Mouse (Mus musculus) CH12.LX (cell line): ENCODE results near the gene Lgals7. TPM values are rescaled to one million over a fixed set of nuclear protein-coding genes. Genes with fewer than 3 reads are reported as not detected.

ENCODE experiments used
- DNase-seq: peaks from one replicate; pipeline ENCODE4 v3.0.0-alpha.2; 2013; ENCODE audit errors: extremely low read depth
- H3K27ac ChIP-seq: 2 replicates; pipeline ENCODE4 v1.5.1; 2012; ENCODE audit warnings: low read depth, mild to moderate bottlenecking, control low read depth, moderate library complexity; ENCODE audit not compliant: insufficient read depth
- H3K27me3 ChIP-seq: replicated peaks from 2 replicates; pipeline ENCODE3; 2012; ENCODE audit warnings: inconsistent platforms
- H3K36me3 ChIP-seq, 2 experiments: replicated peaks in 1 of 2; 2 replicates each; pipeline versions ENCODE3 to v1.6.1; 2012; ENCODE audit warnings: inconsistent platforms in 1 of 2, low read length in 1 of 2, mild to moderate bottlenecking in 1 of 2, mixed read lengths in 1 of 2, moderate library complexity in 1 of 2; ENCODE audit not compliant: control insufficient read depth in 1 of 2, insufficient read depth in 1 of 2
- H3K4me1 ChIP-seq, 2 experiments: 2 replicates each; pipeline ENCODE4 v1.6.1; 2012; ENCODE audit warnings: inconsistent platforms in 1 of 2, moderate library complexity in 1 of 2; ENCODE audit not compliant: insufficient read depth in 2 of 2, control insufficient read depth in 1 of 2
- H3K4me2 ChIP-seq: 2 replicates; pipeline ENCODE4 v1.6.1; 2012; ENCODE audit warnings: low read depth, mild to moderate bottlenecking, control low read depth; ENCODE audit not compliant: poor library complexity, insufficient read depth, severe bottlenecking
- H3K4me3 ChIP-seq, 3 experiments: fragments of 150-350 bp in 1 of 3; sonication (generic) in 1 of 3; replicated peaks in 1 of 3; 2 replicates each; pipeline versions ENCODE3 to v1.5.1; 2011 to 2012; ENCODE audit warnings: low read depth in 2 of 3, low read length in 2 of 3, mild to moderate bottlenecking in 2 of 3, moderate library complexity in 2 of 3, control low read depth in 1 of 3, improper control_type of control experiment in 1 of 3, inconsistent platforms in 1 of 3, mixed read lengths in 1 of 3; ENCODE audit not compliant: poor library complexity in 1 of 3
- H3K79me2 ChIP-seq: replicated peaks from 2 replicates; pipeline ENCODE4 v1.6.1; 2012; ENCODE audit warnings: mild to moderate bottlenecking, moderate library complexity; ENCODE audit not compliant: control insufficient read depth, poor library complexity, insufficient read depth, severe bottlenecking; ENCODE audit errors: extremely low read depth
- H3K9ac ChIP-seq: 2 replicates; pipeline ENCODE4 v1.6.1; 2012; ENCODE audit warnings: low read depth, mild to moderate bottlenecking, control low read depth, moderate library complexity; ENCODE audit not compliant: insufficient read depth
- H3K9me3 ChIP-seq: replicated peaks from 2 replicates; pipeline ENCODE3; 2012; ENCODE audit warnings: low read length, inconsistent platforms, mixed read lengths
- BHLHE40 ChIP-seq: IDR thresholded peaks from 2 replicates; pipeline ENCODE4 v1.6.1; 2011; ENCODE audit warnings: mild to moderate bottlenecking, low read depth, low read length, improper control_type of control experiment
- CHD2 ChIP-seq: IDR thresholded peaks from 2 replicates; pipeline ENCODE4 v1.6.1; 2011; ENCODE audit warnings: low read length, improper control_type of control experiment
- CTCF ChIP-seq, 2 experiments: IDR thresholded peaks in 1 of 2; conservative IDR thresholded peaks in 1 of 2; 2 replicates each; pipeline ENCODE4 v1.5.1; 2011 to 2012; ENCODE audit warnings: low read depth in 2 of 2, low read length in 2 of 2, improper control_type of control experiment in 1 of 2, inconsistent platforms in 1 of 2, mild to moderate bottlenecking in 1 of 2, moderate library complexity in 1 of 2
- EP300 ChIP-seq: IDR thresholded peaks from 2 replicates; pipeline ENCODE4 v1.6.1; 2011; ENCODE audit warnings: low read length, improper control_type of control experiment
- HCFC1 ChIP-seq: IDR thresholded peaks from 2 replicates; pipeline ENCODE4 v1.6.1; 2012; ENCODE audit warnings: low read depth, mild to moderate bottlenecking, inconsistent platforms, low read length, improper control_type of control experiment
- JUN ChIP-seq: IDR thresholded peaks from 2 replicates; pipeline ENCODE4 v1.6.1; 2011; ENCODE audit warnings: low read depth, mild to moderate bottlenecking, low read length, improper control_type of control experiment, moderate library complexity; ENCODE audit not compliant: insufficient read depth
- MAFK ChIP-seq: IDR thresholded peaks from 2 replicates; pipeline ENCODE4 v1.6.1; 2011; ENCODE audit warnings: low read length, improper control_type of control experiment; ENCODE audit not compliant: insufficient replicate concordance
- MYC ChIP-seq: IDR thresholded peaks from 2 replicates; pipeline ENCODE4 v1.6.1; 2011; ENCODE audit warnings: low read depth, mild to moderate bottlenecking, improper control_type of control experiment, low read length
- NELFE ChIP-seq: IDR thresholded peaks from 2 replicates; pipeline ENCODE4 v1.6.1; 2011; ENCODE audit warnings: low read depth, low read length, improper control_type of control experiment
- POLR2A ChIP-seq: IDR thresholded peaks from 2 replicates; pipeline ENCODE4 v1.6.1; 2011; ENCODE audit warnings: low read depth, mild to moderate bottlenecking, improper control_type of control experiment, low read length
- RAD21 ChIP-seq: IDR thresholded peaks from 2 replicates; pipeline ENCODE4 v1.6.1; 2011; ENCODE audit warnings: low read depth, mild to moderate bottlenecking, low read length, improper control_type of control experiment, moderate library complexity
- SIN3A ChIP-seq: IDR thresholded peaks from 2 replicates; pipeline ENCODE4 v1.6.1; 2012; ENCODE audit warnings: low read length, improper control_type of control experiment, inconsistent platforms
- USF2 ChIP-seq: conservative IDR thresholded peaks from 2 replicates; pipeline ENCODE4 v1.6.1; 2011; ENCODE audit warnings: low read depth, low read length, improper control_type of control experiment
- dilution Hi-C: fragments of 300-500 bp; cut with MboI; formaldehyde crosslinking; loops from 2 replicates; pipeline ENCODE4 v1.14.3; 2020; ENCODE audit warnings: low sequenced_read_pairs; ENCODE audit not compliant: extremely low pct_unique_long_range_greater_than_20kb, extremely low pct_ligation_motif_present
- in situ Hi-C: fragments of 300-500 bp; cut with MboI; formaldehyde crosslinking; loops from 3 replicates; pipeline ENCODE4 v1.14.3; 2019; ENCODE audit warnings: low sequenced_read_pairs, low pct_ligation_motif_present, low pct_unique_long_range_greater_than_20kb, mixed read lengths
- polyA plus RNA-seq: library from polyadenylated mRNA; unstranded; fragments of >175 nt; gene quantifications from 2 replicates; pipeline ENCODE4 v1.2.1, GENCODE M21; 2012; ENCODE audit warnings: low read depth; ENCODE audit not compliant: insufficient read length
- total RNA-seq, 2 experiments: library from RNA; depleted of rRNA; stranded (reverse); fragments of 300-350 nt in 1 of 2; fragments of >200 nt in 1 of 2; gene quantifications; 2 replicates each; pipeline ENCODE4 v1.2.3; 2012 to 2014

The Lgals7 gene
- total and polyA plus RNA-seq, 3 experiments = not detected

DNA sequence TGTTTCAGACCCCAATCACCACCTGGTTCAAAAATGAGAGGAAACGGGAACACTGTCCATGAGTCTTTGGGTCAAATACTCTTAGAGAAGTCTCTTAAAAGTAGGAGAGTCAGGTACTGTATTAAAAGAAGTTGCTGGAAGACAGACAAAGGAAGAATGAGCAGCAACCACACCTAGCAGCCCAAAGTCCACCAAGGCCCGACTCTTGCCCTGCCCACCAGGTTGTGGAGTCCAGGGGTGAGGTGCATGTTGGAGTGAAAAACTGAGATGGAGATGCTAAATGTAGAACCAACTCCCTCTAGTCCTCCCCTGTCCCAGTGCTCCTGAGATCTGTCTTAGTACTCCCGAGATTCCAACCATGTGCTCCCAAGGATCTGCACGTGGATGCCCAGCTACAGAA, 13.0 kb upstream of the Lgals7 start:
- no peak overlapping the region for H3K4me2 ChIP-seq
- no peak overlapping the region for H3K9ac ChIP-seq
- no peak overlapping the region for H3K4me3 ChIP-seq
- dilution Hi-C loops = no loop called here
- DNase-seq = no peak
- peaks cover 12% of the 10 kb centered on the region for H3K9me3 ChIP-seq
- H3K79me2 ChIP-seq = no peaks in the 10 kb centered on the region
- H3K36me3 ChIP-seq = no peaks in the 10 kb centered on the region
- no peak for TF ChIP-seq EP300
- no peaks in the 10 kb centered on the region for H3K4me1 ChIP-seq
- in situ Hi-C loops = no loop called here
- H3K27me3 ChIP-seq = no peaks in the 10 kb centered on the region
- H3K27ac ChIP-seq = no peak overlapping the region

DNA sequence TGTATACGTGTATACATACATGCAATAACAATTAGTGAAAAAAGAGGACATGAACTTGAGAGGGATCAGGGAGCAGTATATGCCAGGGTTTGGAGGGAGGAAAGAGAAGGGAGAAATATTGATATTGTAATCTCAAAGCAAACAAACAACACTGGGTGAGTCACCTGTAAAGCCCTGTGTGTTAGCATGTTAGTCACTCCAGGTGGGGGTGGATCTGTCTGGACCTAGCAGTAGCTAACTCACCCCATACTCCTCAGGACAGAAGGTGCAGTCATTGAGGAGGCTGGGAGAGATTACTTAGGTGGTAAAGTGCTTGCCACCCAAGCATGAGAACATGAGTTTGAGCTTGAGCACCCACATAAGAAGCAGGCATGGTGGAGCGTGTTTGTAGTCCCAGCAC, 3.7 kb upstream of the Lgals7 start:
- in situ Hi-C loops = no loop called here
- dilution Hi-C loops = no loop called here
- Histone ChIP-seq H3K9ac (no peak overlapping the region), H3K27me3 (no peaks in the 10 kb centered on the region), H3K4me1 (no peaks in the 10 kb centered on the region), H3K4me3 (no peak overlapping the region), H3K9me3 (peaks cover 9% of the 10 kb centered on the region), H3K27ac (no peak overlapping the region), H3K36me3 (no peaks in the 10 kb centered on the region), H3K4me2 (no peak overlapping the region), H3K79me2 (no peaks in the 10 kb centered on the region)
- no peak for DNase-seq
- TF ChIP-seq POLR2A (no peak), BHLHE40 (no peak), NELFE (no peak), CHD2 (no peak), RAD21 (no peak), SIN3A (no peak), JUN (no peak), HCFC1 (no peak), MAFK (no peak), CTCF (conservative IDR thresholded peaks at IDR 0.05 in 1 of 2, IDR thresholded peaks at IDR 0.05 in 1 of 2; ENCODE audit: low read depth in 2 of 2, low read length in 2 of 2) (no peak), MYC (no peak), USF2 (no peak)

DNA sequence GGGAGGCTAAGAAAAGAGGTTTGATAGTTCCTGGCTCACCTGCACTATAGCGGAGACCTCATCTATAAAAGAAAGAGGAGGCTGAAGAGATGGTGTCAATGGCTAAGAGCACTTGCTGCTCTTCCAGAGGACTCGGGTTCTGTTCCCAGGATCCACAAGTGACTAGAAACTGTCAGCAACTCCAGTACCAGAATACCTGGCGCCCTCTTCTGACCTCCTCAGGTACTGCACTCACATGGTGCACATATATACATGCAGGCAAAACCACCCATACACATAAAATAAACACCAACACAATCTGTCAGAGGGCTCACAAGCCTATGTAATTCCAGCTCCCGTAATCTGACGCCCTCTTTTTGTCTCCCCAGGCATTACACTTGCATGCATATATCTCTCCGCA, 2.8 kb upstream of the Lgals7 start:
- in situ Hi-C loops (no loop called here), dilution Hi-C loops (no loop called here)
- no peak overlapping the region for H3K4me2 ChIP-seq

More for the DNA sequence above, 2.8 kb upstream of the Lgals7 start:
- H3K36me3 ChIP-seq = no peaks in the 10 kb centered on the region
- H3K27ac ChIP-seq = no peak overlapping the region
- no peak overlapping the region for H3K9ac ChIP-seq
- TF ChIP-seq CTCF (conservative IDR thresholded peaks at IDR 0.05 in 1 of 2, IDR thresholded peaks at IDR 0.05 in 1 of 2; ENCODE audit: low read depth in 2 of 2, low read length in 2 of 2) (0 out of 4 replicates have a peak, but pooled peaks of 1 of the 2 experiments have one; percentile 23), NELFE (no peak), EP300 (no peak)
- H3K79me2 ChIP-seq = no peaks in the 10 kb centered on the region
- no peak overlapping the region for H3K4me3 ChIP-seq
- H3K4me1 ChIP-seq = peaks cover 5 to 8% of the 10 kb centered on the region in 2 experiments
- H3K9me3 ChIP-seq = peaks cover 9% of the 10 kb centered on the region
- H3K27me3 ChIP-seq = no peaks in the 10 kb centered on the region
- DNase-seq = no peak
